Mouse (Mus musculus) layer of hippocampus, adult 9-11 months (tissue): ENCODE results near the gene Pnp.
"Not testable (repeated sequence)": the region's sequence is repeated elsewhere in the genome, so short reads cannot be mapped to it uniquely, and the experiment has no call there.

Experiments
- DNase-seq: peaks from one replicate; pipeline ENCODE4 v3.0.0; 2022

Pnp gene

GRCm38 (mm10) chr14:50930754-50931492, at the start of gene Pnp, which contains the start of gene Pip4p1:
Gene Pnp, plus strand, starts transcription at chr14:50931082.
Gene Pip4p1, minus strand, starts transcription at chr14:50930856.
- peak; percentile 100 for DNase-seq

- DNase-seq: no peak
Measured at GRCm38 (mm10) chr14:50891621-50892020, 39.3 kb upstream of the Pnp start.

- no peak for DNase-seq
Measured at GRCm38 (mm10) chr14:50892091-50892490, 38.8 kb upstream of the Pnp start.

GRCm38 (mm10) chr14:50892541-50893459, 38.1 kb upstream of the Pnp start:
- DNase-seq: no peak

GRCm38 (mm10) chr14:50895407-50895806, 35.5 kb upstream of the Pnp start:
- DNase-seq: no peak

GRCm38 (mm10) chr14:50895985-50896746, 34.7 kb upstream of the Pnp start:
- peak; percentile 60 for DNase-seq

GRCm38 (mm10) chr14:50896747-50897373, 34.0 kb upstream of the Pnp start:
- no peak for DNase-seq

GRCm38 (mm10) chr14:50897374-50897765, 33.5 kb upstream of the Pnp start, which contains the start of gene Klhl33:
Gene Klhl33, minus strand, starts transcription at chr14:50897507.
- DNase-seq: no peak

- DNase-seq: not testable (repeated sequence)
Measured at GRCm38 (mm10) chr14:50897992-50898391, 32.9 kb upstream of the Pnp start.

GRCm38 (mm10) chr14:50903973-50904827, 26.7 kb upstream of the Pnp start:
- DNase-seq: no peak

GRCm38 (mm10) chr14:50904828-50905129, 26.1 kb upstream of the Pnp start:
- no peak for DNase-seq

GRCm38 (mm10) chr14:50905327-50905726, 25.6 kb upstream of the Pnp start:
- DNase-seq: not testable (repeated sequence)

GRCm38 (mm10) chr14:50908126-50908525, 22.8 kb upstream of the Pnp start:
- no peak for DNase-seq

GRCm38 (mm10) chr14:50911356-50911755, 19.5 kb upstream of the Pnp start:
- DNase-seq: no peak

GRCm38 (mm10) chr14:50923437-50923836, 7.4 kb upstream of the Pnp start:
- not testable (repeated sequence) for DNase-seq

GRCm38 (mm10) chr14:50924281-50925064, 6.4 kb upstream of the Pnp start, which contains the start of the genes Osgep and Apex1:
Gene Osgep, minus strand, starts transcription at chr14:50924893.
Gene Apex1, plus strand, starts transcription at chr14:50924968.
- peak; percentile 98 for DNase-seq

GRCm38 (mm10) chr14:50925111-50925920, 5.6 kb upstream of the Pnp start:
- no peak for DNase-seq

- DNase-seq: no peak
Measured at GRCm38 (mm10) chr14:50927366-50927765, 3.5 kb upstream of the Pnp start.

GRCm38 (mm10) chr14:50929951-50930350, 931 bp upstream of the Pnp start:
- DNase-seq: no peak

- no peak for DNase-seq
Measured at GRCm38 (mm10) chr14:50930377-50930753, 517 bp upstream of the Pnp start.
